Mouse (Mus musculus) neutrophil, adult 5-6 weeks (primary cell): ENCODE results near the gene Thap2. TPM values are rescaled to one million over a fixed set of nuclear protein-coding genes. Genes with fewer than 3 reads are reported as not detected.

Source experiments
- ATAC-seq: fragments of 151-379, 151-347 bp; 2 replicates; pipeline ENCODE4 v1.8.0; 2017; ENCODE audit warnings: mild to moderate bottlenecking, moderate TSS enrichment; ENCODE audit not compliant: insufficient number of reproducible peaks, poor library complexity, low FRiP score, severe bottlenecking; ENCODE audit errors: extremely low read depth
- total RNA-seq: library from RNA; stranded (forward); fragments of 200-1000 nt; gene quantifications from 2 replicates; pipeline ENCODE4 v1.2.3, GENCODE M21; 2017

Gene Thap2
- total RNA-seq, 1 experiment from 2014 or later, result 8.7 TPM

GRCm38 (mm10) chr10:115358216-115358919 is 25.9 kb downstream of the Thap2 start:
- ATAC-seq, result no peak

- no peak for ATAC-seq
Observed at GRCm38 (mm10) chr10:115356106-115356505, 28.1 kb downstream of the Thap2 start.

- no peak for ATAC-seq
Observed at GRCm38 (mm10) chr10:115355016-115355415, 29.2 kb downstream of the Thap2 start.

- ATAC-seq, result no peak
Observed at GRCm38 (mm10) chr10:115354553-115354952, 29.7 kb downstream of the Thap2 start.

GRCm38 (mm10) chr10:115350810-115351397 is 33.3 kb downstream of the Thap2 start:
- ATAC-seq, result no peak

- ATAC-seq, result no peak
Observed at GRCm38 (mm10) chr10:115349509-115349908, 34.7 kb downstream of the Thap2 start.

GRCm38 (mm10) chr10:115349029-115349428 is 35.2 kb downstream of the Thap2 start:
- ATAC-seq, result no peak

GRCm38 (mm10) chr10:115348131-115348530 is 36.1 kb downstream of the Thap2 start:
- no peak for ATAC-seq

GRCm38 (mm10) chr10:115346444-115346843 is 37.8 kb downstream of the Thap2 start:
- ATAC-seq, result no peak

- no peak for ATAC-seq
Observed at GRCm38 (mm10) chr10:115342771-115343425, 41.3 kb downstream of the Thap2 start.

- no peak for ATAC-seq
Observed at GRCm38 (mm10) chr10:115339820-115340328, 44.4 kb downstream of the Thap2 start.

- ATAC-seq, result no peak
Observed at GRCm38 (mm10) chr10:115336901-115337300, 47.3 kb downstream of the Thap2 start.

- no peak for ATAC-seq
Observed at GRCm38 (mm10) chr10:115333528-115333927, 50.7 kb downstream of the Thap2 start.

GRCm38 (mm10) chr10:115332997-115333396 is 51.2 kb downstream of the Thap2 start:
- ATAC-seq, result no peak

GRCm38 (mm10) chr10:115332420-115332952 is 51.8 kb downstream of the Thap2 start:
- ATAC-seq, result no peak

- ATAC-seq, result no peak
Observed at GRCm38 (mm10) chr10:115329010-115329530, 55.2 kb downstream of the Thap2 start.

- no peak for ATAC-seq
Observed at GRCm38 (mm10) chr10:115328514-115328913, 55.7 kb downstream of the Thap2 start.

GRCm38 (mm10) chr10:115323295-115323694 is 60.9 kb downstream of the Thap2 start:
- ATAC-seq, result peak; percentile 91

- ATAC-seq, result no peak
Observed at GRCm38 (mm10) chr10:115321317-115322035, 62.8 kb downstream of the Thap2 start.
